Mouse (Mus musculus): Measurements from ENCODE around the gene Nsd2.

DNA sequence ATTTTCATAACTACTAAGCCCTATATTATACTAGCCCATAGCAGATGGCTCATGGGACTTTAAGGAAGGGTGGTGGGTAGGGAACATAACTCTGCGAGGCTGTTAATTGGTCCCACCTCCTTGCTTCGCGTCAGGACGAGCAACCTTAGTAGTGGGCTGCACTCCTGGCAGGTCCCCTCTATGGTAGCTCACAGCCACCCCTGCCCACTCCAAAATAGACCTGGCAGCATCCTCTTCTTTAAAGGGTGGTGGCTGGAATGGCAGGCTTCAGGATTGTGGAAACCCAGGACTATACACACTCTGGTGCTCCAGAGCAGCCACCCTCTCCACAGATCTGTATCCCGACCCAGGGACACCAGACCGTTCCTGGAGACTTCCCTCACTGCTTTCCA, 37.5 kb upstream of the Nsd2 start:
- no peak for TF ChIP-seq CTCF (IDR thresholded peaks at IDR 0.05; ENCODE audit: control insufficient read depth, insufficient read depth, low read length)
- TF ChIP-seq POLR2A (IDR thresholded peaks at IDR 0.05; ENCODE audit: borderline replicate concordance, control insufficient read depth, low read depth, low read length) = no peak

All from bone marrow, adult 2 months (tissue).